Mouse (Mus musculus) liver, postnatal 0 days (tissue): ENCODE data around the gene Dnmt3b.

Experiments
- CTCF ChIP-seq: sonication (generic); IDR thresholded peaks from 2 replicates; pipeline ENCODE4 v1.5.1; 2016; ENCODE audit warnings: antibody characterized with exemption, low read depth
- EP300 ChIP-seq: IDR thresholded peaks from 2 replicates; pipeline ENCODE4 v1.6.1; 2016; ENCODE audit warnings: antibody characterized with exemption, low read depth, mild to moderate bottlenecking

GRCm38 (mm10) chr2:153665401-153665800 lies 16.2 kb downstream of the Dnmt3b start:
- TF ChIP-seq CTCF = no peak
- no peak for TF ChIP-seq EP300
